Mouse (Mus musculus): ENCODE data around the gene Gm43517.

Gene Gm43517

DNA sequence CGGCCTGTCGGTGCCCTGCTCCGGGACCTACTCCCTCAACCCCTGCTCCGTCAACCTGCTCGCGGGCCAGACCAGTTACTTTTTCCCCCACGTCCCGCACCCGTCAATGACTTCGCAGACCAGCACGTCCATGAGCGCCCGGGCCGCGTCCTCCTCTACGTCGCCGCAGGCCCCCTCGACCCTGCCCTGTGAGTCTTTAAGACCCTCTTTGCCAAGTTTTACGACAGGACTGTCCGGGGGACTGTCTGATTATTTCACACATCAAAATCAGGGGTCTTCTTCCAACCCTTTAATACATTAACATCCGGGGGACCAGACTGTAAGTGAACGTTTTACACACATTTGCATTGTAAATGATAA, 637 bp downstream of the Gm43517 start:
- no peak for DNase-seq (ENCODE audit: low read depth)

GRCm38 (mm10) chr12:49386081-49386805, 1.3 kb downstream of the Gm43517 start:
- peak; percentile 48 for DNase-seq (ENCODE audit: low read depth)

- DNase-seq (ENCODE audit: low read depth): peak; percentile 67
These were observed 3.1 kb downstream of the Gm43517 start for GRCm38 (mm10) chr12:49387856-49388598.

DNA sequence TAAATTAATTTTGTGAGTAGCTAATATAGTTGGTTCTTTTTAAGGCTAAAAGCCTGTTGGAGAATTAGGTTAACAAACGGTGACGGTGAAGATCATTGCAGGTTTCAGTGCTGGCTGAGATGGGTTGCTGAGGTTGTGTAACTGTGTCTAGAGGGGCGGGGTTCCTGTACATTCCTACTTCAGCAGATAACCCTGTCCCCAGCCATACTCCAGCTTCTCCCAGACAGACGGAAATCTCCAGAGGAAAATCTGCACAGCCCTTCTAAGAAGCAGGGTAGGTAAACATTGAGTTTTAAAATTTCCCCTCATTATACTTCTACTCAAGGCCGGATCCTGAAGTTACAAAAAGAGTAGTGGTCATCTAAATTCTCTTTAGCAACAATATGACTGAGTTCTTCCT, 4.7 kb downstream of the Gm43517 start:
- DNase-seq (ENCODE audit: low read depth): peak; percentile 80

- DNase-seq (ENCODE audit: low read depth): peak; percentile 82
These were observed 5.3 kb downstream of the Gm43517 start for GRCm38 (mm10) chr12:49390257-49390656.

DNA sequence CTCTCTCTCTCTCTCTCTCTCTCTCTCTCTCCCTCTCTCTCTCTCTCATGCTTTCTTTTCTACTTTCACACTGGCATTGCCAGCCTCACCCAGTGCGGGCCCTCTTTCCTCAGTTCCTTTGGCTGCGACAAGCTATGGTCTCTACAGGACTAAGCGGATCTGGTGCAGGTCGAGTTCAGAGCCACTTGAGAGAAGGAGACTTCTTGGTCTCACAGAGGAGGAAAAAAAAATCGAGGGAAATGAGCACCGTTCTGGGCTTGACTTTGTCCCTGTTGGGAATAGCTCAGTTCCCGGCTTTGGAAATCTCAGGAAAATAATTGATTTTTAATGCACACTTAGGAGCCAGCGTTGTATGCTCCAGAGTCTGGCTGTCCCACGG, 5.9 kb downstream of the Gm43517 start:
- DNase-seq (ENCODE audit: low read depth): no peak

- peak; percentile 93 for DNase-seq (ENCODE audit: low read depth)
These were observed 6.5 kb downstream of the Gm43517 start for GRCm38 (mm10) chr12:49391305-49392040.

- DNase-seq (ENCODE audit: low read depth): no peak
These were observed 7.0 kb downstream of the Gm43517 start for GRCm38 (mm10) chr12:49392041-49392390.

GRCm38 (mm10) chr12:49392876-49393275, 7.9 kb downstream of the Gm43517 start:
- peak; percentile 42 for DNase-seq (ENCODE audit: low read depth)

- DNase-seq (ENCODE audit: low read depth): peak; percentile 53
These were observed 8.7 kb downstream of the Gm43517 start for GRCm38 (mm10) chr12:49393639-49394038.

GRCm38 (mm10) chr12:49394181-49394580, 9.2 kb downstream of the Gm43517 start:
- DNase-seq (ENCODE audit: low read depth): peak; percentile 58

DNA sequence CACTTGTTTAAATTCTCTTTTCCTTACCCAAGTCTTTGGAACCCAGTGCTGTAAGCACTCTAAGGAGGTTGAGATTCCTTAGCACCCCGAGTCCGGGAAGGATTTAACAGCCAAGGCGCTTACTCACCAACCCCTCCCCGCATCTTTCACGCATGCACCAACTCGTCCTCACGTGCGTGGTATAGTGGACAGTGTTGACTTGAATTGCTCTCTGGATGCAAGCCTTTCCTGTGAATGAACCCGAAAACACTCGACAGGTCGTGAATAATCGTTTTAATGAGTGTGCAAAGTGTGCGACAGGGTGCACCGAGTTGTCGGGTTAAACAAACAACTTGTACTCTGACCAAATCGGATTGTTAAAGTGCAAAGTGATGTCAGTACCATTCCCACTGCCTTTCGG, 9.9 kb downstream of the Gm43517 start:
- peak; percentile 83 for DNase-seq (ENCODE audit: low read depth)

GRCm38 (mm10) chr12:49395969-49396368, 11.0 kb downstream of the Gm43517 start:
- peak; percentile 45 for DNase-seq (ENCODE audit: low read depth)

DNA sequence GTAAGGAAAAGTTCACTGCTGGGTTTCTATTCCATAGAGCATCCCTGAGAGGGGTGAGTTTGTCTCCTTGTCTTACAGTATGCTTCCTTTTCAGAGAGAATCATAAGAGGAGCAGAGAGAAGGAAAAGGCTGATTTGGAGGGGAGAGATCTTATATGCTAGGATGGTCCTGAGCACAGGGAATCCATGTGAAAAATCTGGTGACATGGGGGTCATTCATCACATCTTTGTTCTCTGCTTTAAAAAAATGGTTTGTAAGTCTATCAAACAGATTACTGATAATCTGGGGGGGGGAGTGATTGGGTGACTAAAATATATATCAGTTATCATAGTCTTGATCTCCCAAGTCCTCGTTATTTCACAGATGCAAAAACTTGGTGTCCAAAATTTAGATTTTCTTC, 11.8 kb downstream of the Gm43517 start:
- peak; percentile 41 for DNase-seq (ENCODE audit: low read depth)

GRCm38 (mm10) chr12:49397443-49398162, 12.6 kb downstream of the Gm43517 start:
- DNase-seq (ENCODE audit: low read depth): peak; percentile 56

GRCm38 (mm10) chr12:49398163-49398540, 13.2 kb downstream of the Gm43517 start:
- DNase-seq (ENCODE audit: low read depth): peak; percentile 51

DNA sequence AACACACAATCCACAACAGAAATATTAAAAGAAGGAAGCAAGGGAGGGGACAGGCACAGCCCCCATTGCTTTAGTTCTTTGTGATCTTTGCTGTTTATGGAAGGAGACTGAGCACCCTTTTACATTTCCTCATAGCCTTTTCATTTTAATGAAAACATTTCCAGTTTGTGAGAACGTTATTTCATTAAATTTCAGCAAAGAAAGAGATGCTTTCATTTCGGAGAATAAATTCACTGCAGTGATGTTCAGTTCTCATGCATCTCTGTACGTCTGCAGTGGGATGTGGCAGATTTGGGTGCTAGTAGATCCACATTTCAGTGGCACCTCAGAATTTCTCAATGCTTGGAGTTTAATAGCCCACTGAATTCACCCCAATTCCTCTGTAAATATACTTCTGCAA, 13.7 kb downstream of the Gm43517 start:
- peak; percentile 45 for DNase-seq (ENCODE audit: low read depth)

DNA sequence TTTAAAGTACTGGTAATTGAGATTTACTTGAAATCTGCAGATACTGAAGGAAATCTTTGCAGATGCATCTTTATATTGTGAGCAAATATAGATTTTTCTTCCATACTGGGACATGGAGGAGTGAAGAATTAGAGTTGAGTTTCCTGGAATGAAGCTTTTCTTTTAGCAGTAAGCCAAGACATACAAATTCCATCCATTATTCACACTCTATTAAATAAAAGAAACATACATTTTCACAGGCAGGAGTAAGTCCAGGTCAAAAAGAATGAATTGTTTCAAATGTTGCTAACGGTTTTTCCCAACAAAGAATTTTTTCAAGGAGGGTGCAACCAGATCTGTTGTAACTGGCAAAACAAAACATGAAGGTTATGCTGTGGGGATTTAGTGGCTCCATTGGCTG, 14.6 kb downstream of the Gm43517 start:
- no peak for DNase-seq (ENCODE audit: low read depth)

DNA sequence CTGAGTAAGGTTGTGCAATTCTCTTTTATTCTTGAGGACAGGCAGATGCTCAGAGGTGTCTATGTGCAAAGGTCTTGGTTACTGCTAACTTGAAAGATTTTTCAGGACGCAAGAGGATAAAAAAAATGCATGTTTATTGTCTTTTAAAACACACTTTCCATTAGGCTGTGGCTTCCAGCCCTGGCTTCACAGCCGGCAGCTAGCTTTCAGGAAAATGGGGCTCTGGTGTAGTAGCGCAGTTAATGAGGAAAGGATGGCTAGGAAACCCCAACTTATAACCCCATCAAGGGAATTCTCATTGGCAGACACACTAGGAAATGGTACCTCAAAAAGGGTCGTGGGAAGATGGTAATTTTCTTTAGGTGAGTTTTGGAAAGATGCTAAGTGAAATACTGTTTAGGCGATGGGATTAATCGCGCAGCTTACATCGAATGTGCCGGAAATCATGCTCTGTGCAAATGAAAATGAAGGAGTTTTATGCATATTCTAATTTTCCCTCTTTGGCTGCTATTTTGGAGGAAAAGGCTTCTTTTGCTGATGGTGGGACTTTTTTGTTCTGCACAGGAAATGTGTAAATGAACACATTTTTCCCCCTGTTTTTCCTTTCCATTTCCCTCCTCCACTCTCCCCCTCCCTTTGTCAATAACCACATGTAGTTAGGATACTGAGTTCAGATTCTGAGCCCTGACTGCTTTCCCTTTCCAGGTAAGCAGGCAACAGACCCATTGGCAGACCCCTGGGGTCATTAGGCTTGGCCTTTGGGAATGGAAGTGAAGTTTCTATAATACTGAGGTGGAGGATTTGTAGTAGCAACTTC, 15.3 kb downstream of the Gm43517 start:
- peak; percentile 63 for DNase-seq (ENCODE audit: low read depth)

GRCm38 (mm10) chr12:49400853-49401118, 15.8 kb downstream of the Gm43517 start:
- DNase-seq (ENCODE audit: low read depth): no peak

GRCm38 (mm10) chr12:49401119-49401795, 16.3 kb downstream of the Gm43517 start:
- peak; percentile 96 for DNase-seq (ENCODE audit: low read depth)

Data from NIH3T3 (cell line).